Mouse (Mus musculus) embryonic facial prominence, embryonic 10.5 days (tissue): ENCODE results near the gene Crebl2. TPM values are rescaled to one million over a fixed set of nuclear protein-coding genes. Genes with fewer than 3 reads are reported as not detected.

Source experiments
- DNase-seq: peaks from one replicate; pipeline ENCODE4 v3.0.0-alpha.2; 2017; ENCODE audit warnings: low spot score
- H3K27ac ChIP-seq: fragments of 300-500 bp; sonication (generic); replicated peaks from 2 replicates; pipeline ENCODE4 v1.5.1; 2016; ENCODE audit warnings: mild to moderate bottlenecking
- H3K27me3 ChIP-seq: fragments of 300-500 bp; sonication (generic); replicated peaks from 2 replicates; pipeline ENCODE4 v1.6.1; 2016; ENCODE audit warnings: low read depth, mild to moderate bottlenecking; ENCODE audit not compliant: poor library complexity, severe bottlenecking
- H3K36me3 ChIP-seq: fragments of 300-500 bp; sonication (generic); replicated peaks from 2 replicates; pipeline ENCODE4 v1.6.1; 2016; ENCODE audit warnings: mild to moderate bottlenecking, moderate library complexity
- H3K4me1 ChIP-seq: fragments of 300-500 bp; sonication (generic); 2 replicates; pipeline ENCODE4 v1.6.1; 2016
- H3K4me3 ChIP-seq: fragments of 300-500 bp; sonication (generic); 2 replicates; pipeline ENCODE4 v1.5.1; 2016; ENCODE audit warnings: mild to moderate bottlenecking, moderate library complexity
- H3K9me3 ChIP-seq: fragments of 300-500 bp; sonication (generic); 2 replicates; pipeline ENCODE4 v1.6.1; 2016; ENCODE audit warnings: mild to moderate bottlenecking
- WGBS: fragments of 180-500 bp; shearing (Covaris S2); methylation state at CpG from one replicate; pipeline ENCODE4 v1.1.7; 2016; 5-methylcytosine and 5-hydroxymethylcytosine counted together
- polyA plus RNA-seq: library from polyadenylated mRNA; unstranded; fragments of >200 nt; fragmentation: Nextera tagmentation; extraction: Ambion mirVana; gene quantifications from 2 replicates; pipeline ENCODE4 v1.2.1, GENCODE M21; 2016

Crebl2 gene
- polyA plus RNA-seq, 1 experiment from 2014 or later, result 1.2 TPM

DNA sequence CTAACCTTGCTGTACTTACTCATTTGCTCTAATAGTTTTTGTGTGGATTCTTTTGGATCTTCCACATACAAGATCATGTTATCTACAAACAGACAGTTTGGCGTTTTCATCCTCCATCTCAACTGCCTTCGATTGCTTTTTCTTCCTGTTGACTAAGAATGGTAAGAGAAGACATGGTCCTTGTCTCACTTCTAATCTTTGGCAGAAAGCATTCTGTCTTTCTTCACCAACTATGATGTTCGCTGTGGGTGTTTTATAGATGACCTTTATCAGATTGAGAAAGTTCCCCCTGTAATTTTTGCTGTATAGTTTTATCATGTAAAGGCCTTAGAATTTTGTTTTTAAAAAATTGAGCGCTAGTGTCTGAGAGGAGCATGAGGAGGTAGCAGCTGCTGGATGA lies 8.2 kb downstream of the Crebl2 start:
- 90% methylated on average over 4 of the region's 4 CpGs for WGBS
- DNase-seq, result no peak
- Histone ChIP-seq H3K9me3 (no peaks in the 10 kb centered on the region), H3K27me3 (no peaks in the 10 kb centered on the region; the same call in 1 of the 2 replicates), H3K36me3 (no peaks in the 10 kb centered on the region), H3K27ac (no peak overlapping the region), H3K4me1 (no peaks in the 10 kb centered on the region), H3K4me3 (no peak overlapping the region)

DNA sequence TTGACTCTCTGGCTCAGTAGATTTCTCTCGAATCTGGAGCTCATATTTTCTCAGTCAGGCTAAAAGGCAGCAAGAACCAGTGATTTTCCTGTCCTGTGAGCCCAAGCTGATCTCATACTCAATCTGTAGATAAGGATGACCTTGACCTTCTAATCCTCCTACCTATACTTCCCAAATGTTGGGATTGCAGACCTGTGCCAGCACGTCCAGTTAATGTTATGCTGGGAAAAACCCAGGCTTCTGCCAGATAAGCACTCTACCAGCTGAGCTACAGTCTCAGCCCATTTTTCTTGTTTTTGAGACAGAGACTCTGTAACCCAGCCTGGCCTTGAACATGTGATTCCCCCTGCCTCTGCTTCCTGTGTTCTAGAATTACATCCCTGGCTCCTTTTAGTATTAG lies 10.4 kb downstream of the Crebl2 start:
- Histone ChIP-seq H3K4me3 (no peak overlapping the region), H3K27ac (no peak overlapping the region), H3K36me3 (no peaks in the 10 kb centered on the region), H3K27me3 (no peaks in the 10 kb centered on the region), H3K4me1 (no peaks in the 10 kb centered on the region), H3K9me3 (no peaks in the 10 kb centered on the region)
- 78% methylated on average over 2 of the region's 2 CpGs for WGBS
- DNase-seq, result no peak

DNA sequence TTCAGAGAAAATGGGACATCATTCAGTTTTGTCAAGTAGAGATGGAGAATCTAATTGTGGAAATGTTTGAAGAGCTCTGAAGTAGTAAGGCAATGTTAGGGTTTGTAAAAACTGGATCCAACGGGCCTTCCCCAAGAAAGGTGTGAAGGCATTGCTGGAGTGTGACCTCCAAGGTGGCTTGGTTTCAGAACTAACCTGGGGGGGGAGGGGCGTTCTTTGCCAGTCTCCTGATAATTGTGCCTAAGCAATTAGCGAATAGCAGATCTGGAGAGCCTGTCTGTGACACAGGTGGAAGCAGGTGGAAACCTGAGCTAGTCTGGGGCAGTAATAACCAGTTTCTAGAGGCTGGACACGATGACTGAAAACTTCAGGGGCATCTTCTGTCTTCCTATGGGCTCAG lies 15.8 kb downstream of the Crebl2 start:
- Histone ChIP-seq H3K36me3 (no peaks in the 10 kb centered on the region), H3K27me3 (no peaks in the 10 kb centered on the region), H3K4me3 (no peak overlapping the region), H3K4me1 (0 out of 2 replicates have a peak, but pooled peaks cover 4% of the 10 kb centered on the region), H3K9me3 (no peaks in the 10 kb centered on the region), H3K27ac (no peak overlapping the region)
- DNase-seq, result no peak
- 76% methylated on average over 4 of the region's 4 CpGs for WGBS

DNA sequence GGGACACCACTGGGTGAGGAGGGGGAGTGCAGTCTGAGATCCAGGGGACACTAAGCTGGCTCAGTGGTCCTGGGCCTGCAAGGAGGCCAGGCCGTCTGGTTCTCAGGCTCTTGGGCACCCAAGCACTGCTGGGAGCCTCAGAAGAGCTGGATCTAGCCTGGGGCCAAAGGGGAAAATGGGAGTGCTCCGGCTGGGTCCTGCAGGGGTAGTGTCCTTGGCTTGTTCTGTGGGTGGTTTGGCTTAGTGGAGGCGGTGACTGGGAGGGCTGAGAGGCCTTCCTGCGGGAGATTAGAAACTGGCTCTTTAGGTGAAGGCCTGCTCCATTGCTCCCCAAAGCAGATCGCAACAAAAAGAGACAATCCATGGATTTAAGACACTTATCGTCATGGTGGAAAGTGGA lies 16.4 kb downstream of the Crebl2 start:
- WGBS, result 80% methylated on average over 6 of the region's 6 CpGs
- no peak for DNase-seq
- no peak overlapping the region for H3K4me3 ChIP-seq
- H3K27me3 ChIP-seq, result no peaks in the 10 kb centered on the region
- H3K36me3 ChIP-seq, result no peaks in the 10 kb centered on the region
- 0 out of 2 replicates have a peak, but pooled peaks cover 4% of the 10 kb centered on the region for H3K4me1 ChIP-seq
- no peaks in the 10 kb centered on the region for H3K9me3 ChIP-seq
- H3K27ac ChIP-seq, result 0 out of 2 replicates have a peak overlapping the region, but pooled peaks have one; percentile 40

DNA sequence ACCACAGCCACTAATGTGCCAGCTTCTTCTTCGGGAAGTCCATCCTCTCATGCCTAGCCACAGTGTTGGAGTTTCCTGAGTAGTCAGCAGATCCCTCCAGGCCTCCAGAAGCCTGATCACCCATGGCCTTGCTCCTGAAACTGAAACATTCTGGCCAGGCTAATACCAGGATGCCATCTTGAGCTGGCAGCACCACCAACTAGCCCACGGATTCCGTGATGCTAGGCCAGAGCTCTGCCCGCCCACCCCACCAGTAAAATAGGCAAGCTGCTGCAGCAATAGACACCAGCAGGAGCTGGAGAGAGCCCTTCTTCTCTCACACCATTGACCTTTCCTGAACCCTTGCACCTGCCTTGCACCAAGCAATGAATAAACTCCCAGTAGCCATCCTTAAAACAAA lies 17.6 kb downstream of the Crebl2 start:
- 91% methylated on average over 4 of the region's 4 CpGs for WGBS
- Histone ChIP-seq H3K4me3 (no peak overlapping the region), H3K27me3 (no peaks in the 10 kb centered on the region), H3K36me3 (no peaks in the 10 kb centered on the region), H3K9me3 (no peaks in the 10 kb centered on the region), H3K4me1 (0 out of 2 replicates have a peak, but pooled peaks cover 4% of the 10 kb centered on the region), H3K27ac (no peak overlapping the region)
- DNase-seq, result no peak

DNA sequence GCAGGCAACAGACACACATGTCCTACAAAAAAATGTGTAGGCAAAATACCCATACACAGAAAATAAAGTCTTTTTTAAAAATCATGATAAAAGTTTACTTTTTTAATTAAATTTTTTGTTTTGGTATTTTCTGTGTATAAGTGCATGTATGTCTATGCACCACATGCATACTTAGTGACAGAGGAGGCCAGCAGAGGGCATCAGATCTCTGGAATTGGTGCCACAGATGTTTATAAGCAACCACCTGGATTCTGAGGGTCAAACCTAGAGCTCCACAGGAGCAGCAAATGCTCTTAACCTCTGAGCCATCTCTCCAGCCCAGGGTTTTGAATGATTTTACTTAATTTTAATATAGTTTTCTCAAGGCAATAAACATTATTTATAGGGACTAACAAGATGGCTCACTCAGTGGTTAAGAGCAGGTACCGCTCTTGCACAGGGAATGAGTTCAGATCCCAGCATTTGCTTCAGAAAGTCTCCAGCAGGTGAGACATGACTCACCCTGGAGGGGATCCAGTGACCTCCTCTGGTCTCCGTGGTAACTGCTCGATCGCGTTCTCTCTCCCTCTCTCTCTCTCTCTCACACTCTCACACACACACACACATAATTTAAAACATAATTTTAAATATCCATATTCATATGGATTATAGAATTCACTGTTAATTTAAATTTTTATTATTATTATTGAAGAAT lies 18.4 kb downstream of the Crebl2 start:
- WGBS, result 81% methylated on average over 5 of the region's 5 CpGs
- DNase-seq, result peak; percentile 32
- H3K27ac ChIP-seq, result no peak overlapping the region
- H3K36me3 ChIP-seq, result no peaks in the 10 kb centered on the region
- H3K4me3 ChIP-seq, result no peak overlapping the region
- H3K27me3 ChIP-seq, result no peaks in the 10 kb centered on the region
- no peaks in the 10 kb centered on the region for H3K9me3 ChIP-seq
- H3K4me1 ChIP-seq, result 0 out of 2 replicates have a peak, but pooled peaks cover 4% of the 10 kb centered on the region

DNA sequence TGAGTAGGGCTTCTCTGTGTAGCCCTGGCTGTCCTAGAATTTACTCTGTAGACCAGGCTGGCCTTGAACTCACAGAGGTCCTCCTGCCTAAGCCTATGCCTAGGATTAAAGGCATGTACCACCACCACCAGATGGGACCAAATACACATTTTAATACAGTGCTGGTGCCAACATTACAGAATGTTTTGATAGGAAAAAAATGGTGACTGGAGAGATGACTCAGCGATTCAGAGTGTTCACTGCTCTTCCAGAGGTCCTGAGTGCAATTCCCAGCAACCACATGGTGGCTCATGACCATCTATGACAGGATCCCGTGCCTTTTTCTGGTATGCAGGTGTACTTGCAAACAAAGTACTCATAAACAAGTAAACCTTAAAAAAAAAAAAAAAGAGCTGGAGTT lies 19.5 kb downstream of the Crebl2 start:
- Histone ChIP-seq H3K36me3 (no peaks in the 10 kb centered on the region), H3K4me1 (0 out of 2 replicates have a peak, but pooled peaks cover 7% of the 10 kb centered on the region), H3K4me3 (no peak overlapping the region), H3K9me3 (no peaks in the 10 kb centered on the region), H3K27me3 (no peaks in the 10 kb centered on the region), H3K27ac (no peak overlapping the region)
- no peak for DNase-seq
- WGBS, result 77% methylated on average over 2 of the region's 2 CpGs

DNA sequence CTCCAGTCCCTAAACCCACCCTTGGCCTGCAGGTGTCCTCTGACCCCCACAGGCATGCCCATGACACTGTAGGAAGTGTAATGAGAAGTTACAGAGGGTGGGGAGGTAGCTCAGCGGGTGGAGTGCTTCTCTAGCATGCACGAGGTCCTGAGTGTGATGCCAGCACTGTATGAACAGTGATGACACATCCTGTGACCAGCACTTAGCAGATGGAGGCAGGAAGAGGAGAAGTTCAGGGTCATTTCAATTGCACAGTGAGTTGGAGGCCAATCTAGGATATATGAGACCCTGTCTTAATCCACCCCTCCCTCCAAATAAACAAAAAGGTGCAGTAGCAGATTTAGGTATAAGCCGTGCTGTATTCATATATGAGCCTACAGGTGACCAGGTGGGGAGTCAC lies 20.0 kb downstream of the Crebl2 start:
- WGBS, result 82% methylated on average over 3 of the region's 3 CpGs
- no peaks in the 10 kb centered on the region for H3K36me3 ChIP-seq

DNA sequence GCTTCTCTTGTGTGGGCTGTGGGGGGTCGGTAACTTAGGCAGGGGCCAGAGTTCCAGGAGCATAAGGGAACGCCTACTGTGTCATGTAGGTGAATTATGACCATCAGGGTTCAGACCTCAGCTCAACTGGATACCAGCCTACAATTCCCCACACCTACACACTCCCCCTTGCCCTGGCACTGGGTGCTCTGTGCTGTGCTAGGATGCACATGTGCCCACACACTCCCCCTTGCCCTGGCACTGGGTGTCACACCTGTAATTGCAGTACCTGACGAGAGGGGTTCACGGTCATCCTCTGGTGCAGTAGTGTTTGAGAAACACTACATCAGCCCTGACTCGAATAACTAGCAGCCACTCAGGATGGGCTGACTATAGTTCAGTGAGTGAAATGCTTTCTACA lies 24.8 kb downstream of the Crebl2 start:
- 87% methylated on average over 5 of the region's 5 CpGs for WGBS
- H3K4me1 ChIP-seq, result 0 out of 2 replicates have a peak, but pooled peaks cover 4% of the 10 kb centered on the region
- no peak overlapping the region for H3K4me3 ChIP-seq
- no peaks in the 10 kb centered on the region for H3K27me3 ChIP-seq
- DNase-seq, result no peak
- H3K9me3 ChIP-seq, result no peaks in the 10 kb centered on the region
- no peak overlapping the region for H3K27ac ChIP-seq
- H3K36me3 ChIP-seq, result no peaks in the 10 kb centered on the region

More for the DNA sequence above, 20.0 kb downstream of the Crebl2 start:
- no peak overlapping the region for H3K4me3 ChIP-seq
- H3K27ac ChIP-seq, result no peak overlapping the region
- DNase-seq, result no peak
- H3K27me3 ChIP-seq, result no peaks in the 10 kb centered on the region
- 0 out of 2 replicates have a peak, but pooled peaks cover 7% of the 10 kb centered on the region for H3K4me1 ChIP-seq
- H3K9me3 ChIP-seq, result no peaks in the 10 kb centered on the region

DNA sequence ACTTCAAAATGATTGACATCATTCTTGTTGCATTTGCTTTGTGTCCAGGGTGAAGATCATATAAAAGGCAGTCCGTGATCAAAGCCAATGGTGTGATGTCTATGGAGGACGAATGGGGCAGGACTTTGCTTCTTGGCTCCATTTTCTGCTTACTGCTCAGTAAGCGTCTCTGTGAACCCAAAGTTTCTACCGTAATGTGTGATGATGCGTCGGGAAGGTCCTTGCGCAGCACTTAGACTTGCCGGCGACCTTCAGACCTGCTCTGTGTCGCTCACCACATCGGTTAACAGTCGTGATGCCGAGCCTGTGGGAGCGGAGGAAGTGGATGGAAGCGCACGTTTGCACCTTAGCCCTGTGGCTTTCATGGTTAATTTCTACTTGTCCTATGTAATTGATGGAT lies 26.0 kb downstream of the Crebl2 start:
- 89% methylated on average over 16 of the region's 16 CpGs for WGBS
- H3K4me3 ChIP-seq, result no peak overlapping the region
- no peaks in the 10 kb centered on the region for H3K27me3 ChIP-seq
- H3K27ac ChIP-seq, result no peak overlapping the region
- no peaks in the 10 kb centered on the region for H3K36me3 ChIP-seq
- peaks cover 8% of the 10 kb centered on the region for H3K4me1 ChIP-seq
- H3K9me3 ChIP-seq, result no peaks in the 10 kb centered on the region
- no peak for DNase-seq

DNA sequence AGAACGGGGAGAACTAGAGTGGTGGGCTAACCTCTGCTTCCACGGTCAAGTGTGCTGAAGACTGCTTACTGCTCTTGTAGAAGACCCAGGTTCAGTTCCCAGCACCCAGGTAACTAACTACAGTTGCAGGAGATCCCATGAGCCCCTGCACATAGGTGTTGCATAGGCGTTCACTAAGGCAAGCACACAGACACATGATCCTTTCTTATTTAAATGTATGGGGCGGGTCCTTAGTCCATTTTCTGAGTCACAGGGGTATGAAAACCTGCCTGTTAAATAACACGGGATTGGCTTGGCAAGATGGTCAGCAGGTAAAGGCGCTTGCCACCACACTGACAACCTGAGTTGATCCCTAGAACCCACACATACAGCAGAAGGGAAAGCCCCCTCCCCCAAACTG lies 29.1 kb downstream of the Crebl2 start:
- DNase-seq, result no peak
- WGBS, result 87% methylated on average over 6 of the region's 6 CpGs
- H3K27me3 ChIP-seq, result no peaks in the 10 kb centered on the region
- peaks cover 22% of the 10 kb centered on the region for H3K4me1 ChIP-seq
- H3K4me3 ChIP-seq, result no peak overlapping the region
- no peaks in the 10 kb centered on the region for H3K36me3 ChIP-seq
- no peak overlapping the region for H3K27ac ChIP-seq
- H3K9me3 ChIP-seq, result no peaks in the 10 kb centered on the region

DNA sequence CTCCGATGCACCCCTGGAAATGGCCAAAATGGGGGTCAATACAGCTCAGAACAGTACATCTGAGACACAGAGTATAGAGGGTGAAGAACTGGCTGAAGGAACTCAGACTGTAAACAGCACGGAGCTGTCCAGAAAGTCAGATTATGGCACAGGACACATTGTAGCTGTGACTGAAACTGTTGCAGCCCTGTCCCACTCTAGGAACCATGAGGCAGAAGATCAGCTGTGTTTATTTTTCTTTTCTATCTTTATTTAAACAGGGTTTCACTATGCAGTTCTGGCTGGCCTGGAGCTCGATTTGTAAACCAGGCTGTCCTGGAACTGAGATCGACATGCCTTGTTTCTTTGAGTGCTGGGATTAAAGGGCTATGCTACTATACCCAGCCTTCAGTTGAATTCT lies 30.3 kb downstream of the Crebl2 start:
- DNase-seq, result no peak
- Histone ChIP-seq H3K4me3 (no peak overlapping the region), H3K27ac (peak overlapping the region; percentile 30; the same call in 1 of the 2 replicates), H3K9me3 (no peaks in the 10 kb centered on the region), H3K4me1 (peaks cover 20% of the 10 kb centered on the region), H3K36me3 (no peaks in the 10 kb centered on the region), H3K27me3 (no peaks in the 10 kb centered on the region)
- WGBS, result 81% methylated on average over 4 of the region's 4 CpGs

DNA sequence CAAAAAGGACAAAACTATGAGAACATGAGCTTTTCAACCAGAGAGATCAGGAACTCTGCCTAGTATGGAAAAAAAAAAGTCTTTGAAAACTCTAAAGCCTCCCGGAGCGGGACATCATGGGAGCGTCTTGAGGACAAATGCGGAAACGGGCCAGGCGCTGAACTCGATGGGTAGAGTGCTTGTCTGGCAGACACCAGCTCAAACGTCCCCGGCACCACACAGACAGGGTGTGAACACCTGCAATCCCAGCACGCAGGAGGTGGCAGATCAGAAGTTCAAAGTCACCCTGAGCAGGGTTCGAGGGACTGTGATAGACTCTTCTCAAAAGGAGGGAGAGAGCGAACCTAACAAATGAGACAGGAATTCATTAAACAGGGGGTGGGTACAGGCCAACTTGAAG lies 31.4 kb downstream of the Crebl2 start:
- Histone ChIP-seq H3K4me1 (peaks cover 20% of the 10 kb centered on the region), H3K9me3 (no peaks in the 10 kb centered on the region), H3K4me3 (no peak overlapping the region), H3K27ac (no peak overlapping the region), H3K36me3 (no peaks in the 10 kb centered on the region), H3K27me3 (no peaks in the 10 kb centered on the region)
- 89% methylated on average over 12 of the region's 12 CpGs for WGBS
- no peak for DNase-seq
